Mouse (Mus musculus): ENCODE results near the gene Gal3st2. TPM values are rescaled to one million over a fixed set of nuclear protein-coding genes. Genes with fewer than 3 reads are reported as not detected.
"Not testable (repeated sequence)": the region's sequence is repeated elsewhere in the genome, so short reads cannot be mapped to it uniquely, and the experiment has no call there.

Gene Gal3st2
- total RNA-seq, 1 experiment from 2014 or later = not detected

DNA sequence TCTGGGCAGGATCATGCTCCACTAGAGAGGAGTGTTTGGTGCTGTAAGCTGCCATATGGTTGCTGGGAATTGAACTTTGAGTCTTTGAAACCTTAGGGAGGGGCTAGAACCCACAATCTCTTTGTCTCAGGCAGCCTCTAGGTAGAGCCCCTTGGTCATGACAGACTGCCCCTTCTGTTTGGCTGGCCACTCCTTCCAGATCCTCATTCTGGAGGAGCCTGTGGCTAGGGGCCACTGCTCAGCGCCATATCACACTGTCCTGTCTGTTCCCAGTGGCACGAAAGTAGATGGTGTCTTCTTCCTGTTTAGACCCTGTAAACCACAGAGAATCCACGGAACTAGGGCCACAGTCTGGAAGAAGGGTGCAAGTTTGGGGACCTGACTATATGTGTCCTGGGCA is 61.5 kb downstream of the Gal3st2 start:
- ATAC-seq (replicated peaks in 1 of 2; ENCODE audit: insufficient read depth in 1 of 2, low FRiP score in 2 of 2, low TSS enrichment in 1 of 2, low read depth in 1 of 2, poor library complexity in 2 of 2, severe bottlenecking in 2 of 2) = 0 out of 4 replicates have a peak, but pooled peaks of 1 of the 2 experiments have one; percentile 24

DNA sequence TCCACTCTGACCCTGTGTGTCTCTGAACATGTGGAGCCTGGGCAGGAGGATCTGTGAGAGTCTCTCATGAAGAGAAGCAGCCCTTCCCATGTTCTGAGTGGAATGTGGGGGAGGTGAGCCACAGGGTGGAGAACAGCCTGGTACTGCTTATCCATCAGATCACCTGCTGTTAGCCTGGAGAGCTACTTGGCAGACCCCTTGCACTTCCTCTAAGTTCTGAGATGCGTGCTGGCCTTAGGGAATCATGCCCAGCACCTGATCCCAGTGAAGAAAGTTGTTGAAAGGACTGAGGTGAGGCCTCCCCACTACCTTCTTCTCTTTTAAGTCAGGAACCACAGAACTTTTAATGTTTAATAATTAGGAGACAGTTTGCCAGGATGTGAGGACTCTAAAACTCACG is 62.0 kb downstream of the Gal3st2 start:
- not testable (repeated sequence) for ATAC-seq (replicated peaks in 1 of 2; ENCODE audit: insufficient read depth in 1 of 2, low FRiP score in 2 of 2, low TSS enrichment in 1 of 2, low read depth in 1 of 2, poor library complexity in 2 of 2, severe bottlenecking in 2 of 2)

Other genes with a start within 250 kb of the Gal3st2 start
- 47.5 and 59.3 TPM in 2 replicates for gene Stk25, start 202.6 kb upstream of the Gal3st2 start, total RNA-seq (2017)
- 1.6 and 2.6 TPM in 2 replicates for gene Bok, start 175.6 kb upstream of the Gal3st2 start, total RNA-seq (2017)
- 56.5 and 83.3 TPM in 2 replicates for gene Atg4b, start 109.8 kb upstream of the Gal3st2 start, total RNA-seq (2017)
- gene Thap4, start 106.4 kb upstream of the Gal3st2 start, total RNA-seq (2017) = 19.9 and 25.1 TPM in 2 replicates
- gene Dtymk, start 59.4 kb upstream of the Gal3st2 start, total RNA-seq (2017) = 184 and 237 TPM in 2 replicates
- 37.6 and 48.7 TPM in 2 replicates for gene Ing5, start 57.3 kb upstream of the Gal3st2 start, total RNA-seq (2017)
- 29.5 and 33.8 TPM in 2 replicates for gene D2hgdh, start 36.4 kb upstream of the Gal3st2 start, total RNA-seq (2017)
- gene Gal3st2b, start 57.0 kb downstream of the Gal3st2 start, total RNA-seq (2017) = not detected in 2 replicates
- not detected in 2 replicates for gene Gal3st2c, start 129.2 kb downstream of the Gal3st2 start, total RNA-seq (2017)
- not detected in 2 replicates for gene Neu4, start 159.1 kb downstream of the Gal3st2 start, total RNA-seq (2017)
- gene Pdcd1, start 191.2 kb downstream of the Gal3st2 start, total RNA-seq (2017) = not detected in 2 replicates

All from hematopoietic stem cell, adult 5-6 weeks (primary cell).